Mouse (Mus musculus): ENCODE measurements around the gene Hoxa3. TPM values are rescaled to one million over a fixed set of nuclear protein-coding genes. Genes with fewer than 3 reads are reported as not detected.

Gene Hoxa3
- polyA plus RNA-seq, 1 experiment, result 3.5 TPM

- no peak for TF ChIP-seq POLR2A (IDR thresholded peaks at IDR 0.05; ENCODE audit: control insufficient read depth, extremely low read depth, insufficient read depth, low read length, poor library complexity)
- TF ChIP-seq CTCF (IDR thresholded peaks at IDR 0.05; ENCODE audit: borderline replicate concordance, control insufficient read depth, extremely low read depth, insufficient read depth, low read length, poor library complexity), result no peak
- Histone ChIP-seq H3K4me3 (ENCODE audit: control insufficient read depth, insufficient read depth, low read length) (no peak overlapping the region), H3K4me1 (replicated peaks; ENCODE audit: control insufficient read depth, insufficient read depth, low read length) (no peaks in the 10 kb centered on the region), H3K27ac (ENCODE audit: control insufficient read depth, insufficient read depth, low read length) (no peak overlapping the region; the same call in 1 of the 2 replicates), H3K36me3 (ENCODE audit: control insufficient read depth, insufficient read depth, low read length) (no peaks in the 10 kb centered on the region), H3K27me3 (ENCODE audit: control insufficient read depth, insufficient read depth, low read length) (0 out of 2 replicates have a peak, but pooled peaks cover 2% of the 10 kb centered on the region)
- 98% methylated on average over 7 of the region's 7 CpGs for WGBS
- no peak for DNase-seq
Measured at GRCm38 (mm10) chr6:52171938-52172337, 41.2 kb downstream of the Hoxa3 start.

GRCm38 (mm10) chr6:52171331-52171730, 41.8 kb downstream of the Hoxa3 start:
- 0 out of 2 replicates have a peak, but pooled peaks cover 2% of the 10 kb centered on the region for H3K27me3 ChIP-seq (ENCODE audit: control insufficient read depth, insufficient read depth, low read length)
- no peaks in the 10 kb centered on the region for H3K36me3 ChIP-seq (ENCODE audit: control insufficient read depth, insufficient read depth, low read length)
- H3K4me3 ChIP-seq (ENCODE audit: control insufficient read depth, insufficient read depth, low read length), result no peak overlapping the region
- DNase-seq, result no peak
- no peak for TF ChIP-seq CTCF (IDR thresholded peaks at IDR 0.05; ENCODE audit: borderline replicate concordance, control insufficient read depth, extremely low read depth, insufficient read depth, low read length, poor library complexity)
- no peak for TF ChIP-seq POLR2A (IDR thresholded peaks at IDR 0.05; ENCODE audit: control insufficient read depth, extremely low read depth, insufficient read depth, low read length, poor library complexity)
- H3K27ac ChIP-seq (ENCODE audit: control insufficient read depth, insufficient read depth, low read length), result no peak overlapping the region
- 90% methylated on average over 4 of the region's 4 CpGs for WGBS
- no peaks in the 10 kb centered on the region for H3K4me1 ChIP-seq (replicated peaks; ENCODE audit: control insufficient read depth, insufficient read depth, low read length)

GRCm38 (mm10) chr6:52170898-52171223, 42.3 kb downstream of the Hoxa3 start:
- Histone ChIP-seq H3K4me3 (ENCODE audit: control insufficient read depth, insufficient read depth, low read length) (no peak overlapping the region), H3K27me3 (ENCODE audit: control insufficient read depth, insufficient read depth, low read length) (0 out of 2 replicates have a peak, but pooled peaks cover 2% of the 10 kb centered on the region), H3K36me3 (ENCODE audit: control insufficient read depth, insufficient read depth, low read length) (no peaks in the 10 kb centered on the region), H3K4me1 (replicated peaks; ENCODE audit: control insufficient read depth, insufficient read depth, low read length) (no peaks in the 10 kb centered on the region), H3K27ac (ENCODE audit: control insufficient read depth, insufficient read depth, low read length) (no peak overlapping the region)
- no peak for TF ChIP-seq POLR2A (IDR thresholded peaks at IDR 0.05; ENCODE audit: control insufficient read depth, extremely low read depth, insufficient read depth, low read length, poor library complexity)
- no peak for TF ChIP-seq CTCF (IDR thresholded peaks at IDR 0.05; ENCODE audit: borderline replicate concordance, control insufficient read depth, extremely low read depth, insufficient read depth, low read length, poor library complexity)
- 81% methylated on average over 5 of the region's 5 CpGs for WGBS
- DNase-seq, result no peak

GRCm38 (mm10) chr6:52170166-52170897, 42.8 kb downstream of the Hoxa3 start:
- Histone ChIP-seq H3K27ac (ENCODE audit: control insufficient read depth, insufficient read depth, low read length) (no peak overlapping the region), H3K4me3 (ENCODE audit: control insufficient read depth, insufficient read depth, low read length) (no peak overlapping the region), H3K4me1 (replicated peaks; ENCODE audit: control insufficient read depth, insufficient read depth, low read length) (no peaks in the 10 kb centered on the region), H3K27me3 (ENCODE audit: control insufficient read depth, insufficient read depth, low read length) (0 out of 2 replicates have a peak, but pooled peaks cover 2% of the 10 kb centered on the region), H3K36me3 (ENCODE audit: control insufficient read depth, insufficient read depth, low read length) (no peaks in the 10 kb centered on the region)
- TF ChIP-seq CTCF (IDR thresholded peaks at IDR 0.05; ENCODE audit: borderline replicate concordance, control insufficient read depth, extremely low read depth, insufficient read depth, low read length, poor library complexity) (no peak), POLR2A (IDR thresholded peaks at IDR 0.05; ENCODE audit: control insufficient read depth, extremely low read depth, insufficient read depth, low read length, poor library complexity) (no peak)
- no peak for DNase-seq
- 92% methylated on average over 40 of the region's 40 CpGs for WGBS

GRCm38 (mm10) chr6:52169499-52170165, 43.5 kb downstream of the Hoxa3 start:
- DNase-seq, result no peak
- TF ChIP-seq CTCF (IDR thresholded peaks at IDR 0.05; ENCODE audit: borderline replicate concordance, control insufficient read depth, extremely low read depth, insufficient read depth, low read length, poor library complexity), result no peak
- no peak for TF ChIP-seq POLR2A (IDR thresholded peaks at IDR 0.05; ENCODE audit: control insufficient read depth, extremely low read depth, insufficient read depth, low read length, poor library complexity)
- 92% methylated on average over 16 of the region's 16 CpGs for WGBS

GRCm38 (mm10) chr6:52168191-52169055, 44.7 kb downstream of the Hoxa3 start:
- WGBS, result 92% methylated on average over 42 of the region's 42 CpGs
- peaks cover 2% of the 10 kb centered on the region for H3K27me3 ChIP-seq (ENCODE audit: control insufficient read depth, insufficient read depth, low read length)
- H3K36me3 ChIP-seq (ENCODE audit: control insufficient read depth, insufficient read depth, low read length), result no peaks in the 10 kb centered on the region
- no peaks in the 10 kb centered on the region for H3K4me1 ChIP-seq (replicated peaks; ENCODE audit: control insufficient read depth, insufficient read depth, low read length)
- no peak overlapping the region for H3K27ac ChIP-seq (ENCODE audit: control insufficient read depth, insufficient read depth, low read length)
- DNase-seq, result no peak
- TF ChIP-seq POLR2A (IDR thresholded peaks at IDR 0.05; ENCODE audit: control insufficient read depth, extremely low read depth, insufficient read depth, low read length, poor library complexity) (no peak), CTCF (IDR thresholded peaks at IDR 0.05; ENCODE audit: borderline replicate concordance, control insufficient read depth, extremely low read depth, insufficient read depth, low read length, poor library complexity) (no peak)
- no peak overlapping the region for H3K4me3 ChIP-seq (ENCODE audit: control insufficient read depth, insufficient read depth, low read length)

More at GRCm38 (mm10) chr6:52169499-52170165, 43.5 kb downstream of the Hoxa3 start:
- Histone ChIP-seq H3K4me3 (ENCODE audit: control insufficient read depth, insufficient read depth, low read length) (no peak overlapping the region), H3K27ac (ENCODE audit: control insufficient read depth, insufficient read depth, low read length) (no peak overlapping the region), H3K36me3 (ENCODE audit: control insufficient read depth, insufficient read depth, low read length) (no peaks in the 10 kb centered on the region), H3K4me1 (replicated peaks; ENCODE audit: control insufficient read depth, insufficient read depth, low read length) (no peaks in the 10 kb centered on the region), H3K27me3 (ENCODE audit: control insufficient read depth, insufficient read depth, low read length) (peaks cover 2% of the 10 kb centered on the region; the same call in 1 of the 2 replicates)
